Mouse (Mus musculus): ENCODE data around the gene Rpl35a. TPM values are rescaled to one million over a fixed set of nuclear protein-coding genes. Genes with fewer than 3 reads are reported as not detected.
"Not testable (repeated sequence)": the region's sequence is repeated elsewhere in the genome, so short reads cannot be mapped to it uniquely, and the experiment has no call there.

Rpl35a gene
- total RNA-seq, 4 experiments from 2014 or later: 247 to 303 (median 264) TPM

DNA sequence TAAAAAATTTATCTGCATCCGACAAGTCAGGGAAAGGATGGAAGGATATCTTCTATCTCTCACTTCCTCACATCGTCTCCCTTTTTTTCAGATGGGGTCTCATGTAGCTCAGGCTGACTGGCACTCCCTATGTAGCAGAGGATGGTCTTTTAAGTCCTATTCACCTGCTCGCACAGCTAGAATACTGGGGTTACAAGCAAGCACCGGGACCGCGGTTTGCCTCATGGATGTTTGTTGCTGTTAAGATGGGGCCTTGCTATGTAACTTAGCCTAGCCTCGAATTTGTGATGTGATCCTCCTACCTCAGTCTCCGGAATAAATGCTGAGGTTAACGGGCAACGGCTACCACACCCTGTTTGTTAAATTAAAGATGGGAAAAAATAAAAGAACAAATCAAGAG, 598 bp upstream of the Rpl35a start:
- DNase-seq (ENCODE audit: low spot score in 2 of 2): no peak

DNA sequence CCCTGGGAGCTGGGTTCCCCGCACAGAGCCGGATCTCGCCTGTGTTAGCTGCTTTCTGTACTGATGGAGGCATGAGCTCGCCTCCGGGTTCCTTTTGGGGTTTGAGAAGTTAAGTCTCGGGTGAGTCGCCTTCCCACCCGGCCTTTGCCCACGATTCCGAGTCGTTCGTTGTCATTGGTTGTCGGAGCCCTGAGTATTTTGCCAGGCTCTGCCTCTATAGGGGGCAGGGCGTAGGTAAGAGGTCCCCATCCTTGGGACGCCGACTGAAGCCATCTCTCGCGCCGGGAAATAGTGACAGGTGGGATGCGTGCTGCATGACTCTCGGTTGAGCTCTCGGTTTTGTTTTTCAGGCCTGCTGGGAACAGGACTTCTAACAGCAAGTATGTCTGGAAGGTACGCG, 533 bp downstream of the Rpl35a start:
- no peak for DNase-seq (ENCODE audit: low spot score in 2 of 2)

DNA sequence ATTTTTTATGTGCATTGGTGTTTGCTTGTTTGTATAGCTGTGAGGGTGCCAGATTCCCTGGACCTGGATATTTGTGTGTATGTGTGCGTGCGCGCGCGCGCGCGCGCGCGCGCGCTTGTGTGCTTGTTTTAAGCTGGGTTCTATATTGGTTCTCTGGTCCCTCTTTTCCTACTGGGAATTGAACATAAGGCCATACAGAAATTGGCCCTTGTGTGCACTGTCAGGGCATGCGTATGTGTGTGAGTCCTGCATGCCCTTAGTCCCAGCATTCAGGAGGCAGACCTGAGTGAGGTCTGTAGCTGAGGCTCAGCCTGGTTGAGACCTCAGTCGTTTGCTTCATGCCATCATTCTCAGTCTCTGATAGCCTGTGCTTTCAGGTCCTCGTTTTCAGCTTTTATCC, 1.8 kb downstream of the Rpl35a start:
- DNase-seq (ENCODE audit: low spot score in 2 of 2): no peak

DNA sequence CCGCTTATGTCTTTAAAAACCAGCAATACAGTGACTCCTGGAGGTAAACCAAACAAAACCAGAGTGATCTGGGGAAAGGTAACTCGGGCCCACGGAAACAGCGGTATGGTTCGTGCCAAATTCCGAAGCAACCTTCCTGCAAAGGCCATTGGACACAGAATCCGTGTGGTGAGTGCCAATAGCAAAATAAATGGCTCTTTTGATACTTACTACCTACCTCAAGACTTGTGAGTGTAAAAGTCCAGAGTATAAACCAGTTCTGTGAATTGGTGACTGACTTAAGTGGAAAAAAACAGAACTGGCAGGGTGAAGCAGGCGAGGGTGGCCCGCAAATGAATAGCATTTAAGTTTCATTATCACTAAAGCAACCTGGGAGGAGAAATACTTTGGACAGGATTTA, 2.4 kb downstream of the Rpl35a start:
- not testable (repeated sequence) for DNase-seq (ENCODE audit: low spot score in 2 of 2)

DNA sequence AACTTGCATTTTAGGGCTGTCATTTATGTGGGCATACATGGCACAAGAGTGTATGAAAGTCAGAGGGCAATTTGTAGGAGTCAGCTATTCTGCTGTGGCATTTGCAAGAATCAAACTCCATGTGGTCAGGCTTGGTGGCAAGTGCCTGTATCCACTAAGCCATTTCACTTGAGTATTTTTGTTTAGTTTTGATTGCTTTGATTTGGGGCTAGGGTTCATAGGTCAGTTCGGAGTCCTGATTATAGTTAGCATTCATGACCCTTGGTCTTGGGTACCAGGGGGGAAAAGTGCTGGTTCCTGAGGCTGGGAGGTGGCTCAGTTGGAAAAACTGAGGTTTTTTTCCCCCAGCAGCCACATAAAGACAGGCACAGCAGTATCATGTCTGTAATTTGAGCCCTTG, 3.2 kb downstream of the Rpl35a start:
- DNase-seq (ENCODE audit: low spot score in 2 of 2): no peak

DNA sequence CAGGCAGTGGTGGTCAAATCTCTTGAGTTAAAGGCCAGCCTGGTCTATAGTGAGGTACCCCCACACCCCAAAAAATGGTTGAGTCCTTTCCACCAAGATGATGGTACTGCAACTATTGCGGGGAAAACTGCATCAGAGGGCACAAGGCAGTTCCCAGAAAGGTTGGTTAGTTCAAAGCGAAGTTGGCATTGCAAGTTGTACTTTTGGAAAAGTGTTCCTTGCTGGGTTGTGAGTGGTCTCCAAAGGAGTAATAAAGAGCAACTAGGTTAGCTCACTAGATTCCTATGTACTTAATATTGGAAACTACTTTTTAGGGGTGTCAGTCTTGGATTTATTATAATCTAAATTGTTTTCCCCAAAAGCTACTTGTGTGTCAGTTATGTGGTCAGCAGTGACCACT, 4.7 kb downstream of the Rpl35a start:
- no peak for DNase-seq (ENCODE audit: low spot score in 2 of 2)

DNA sequence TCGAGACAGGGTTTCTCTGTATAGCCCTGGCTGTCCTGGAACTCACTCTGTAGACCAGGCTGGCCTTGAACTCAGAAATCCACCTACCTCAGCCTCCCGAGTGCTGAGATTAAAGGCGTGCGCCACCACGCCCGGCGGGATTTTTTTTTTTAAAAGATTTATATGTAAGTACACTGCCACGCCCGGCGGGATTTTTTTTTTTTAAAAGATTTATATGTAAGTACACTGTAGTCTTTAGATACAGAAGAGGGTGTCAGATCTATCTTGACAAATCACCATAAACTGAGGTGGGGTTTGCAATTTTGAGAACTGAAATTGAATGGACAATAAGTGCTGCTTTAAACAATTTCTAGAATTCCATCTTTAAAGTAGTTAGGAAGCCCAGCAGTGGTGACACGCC, 5.1 kb downstream of the Rpl35a start:
- no peak for DNase-seq (ENCODE audit: low spot score in 2 of 2)

DNA sequence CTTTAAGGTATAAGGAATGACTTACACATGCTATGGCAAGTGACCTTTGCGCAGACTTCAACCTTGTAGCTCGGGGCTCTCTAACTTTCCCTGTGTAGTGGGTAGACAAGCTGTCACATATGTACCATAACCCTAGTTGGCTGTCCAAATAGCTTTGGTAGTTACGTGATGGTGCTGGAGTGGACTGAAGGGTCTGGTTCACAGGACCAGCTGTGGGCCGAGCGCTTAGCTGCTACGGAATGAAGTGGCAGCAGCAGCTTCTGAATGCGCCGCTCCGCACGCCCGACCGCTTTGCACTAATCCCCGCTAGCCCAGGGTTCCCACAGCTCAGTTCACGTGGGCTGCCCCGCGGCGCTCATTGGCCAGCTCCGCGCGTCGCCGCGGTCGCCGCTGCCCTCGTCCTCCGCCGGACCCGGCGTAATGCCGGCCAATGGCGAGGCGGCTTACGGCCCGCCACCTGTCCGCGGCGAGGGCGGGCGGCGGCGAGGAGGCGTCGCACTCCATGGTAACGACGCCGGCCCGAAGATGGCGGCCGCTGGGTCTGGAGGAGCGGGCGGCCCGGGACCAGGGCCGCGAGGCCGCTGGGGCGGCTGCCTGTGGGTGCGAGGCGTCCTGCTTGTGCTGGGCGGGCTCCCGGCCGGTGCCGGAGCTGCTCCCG, 5.9 kb downstream of the Rpl35a start, which contains the start of gene Lmln:
Lmln (plus strand) TSS at position 498 of the 658 bp plus-strand sequence.
- peak; percentile 78 to 86 for DNase-seq (ENCODE audit: low spot score in 2 of 2)

DNA sequence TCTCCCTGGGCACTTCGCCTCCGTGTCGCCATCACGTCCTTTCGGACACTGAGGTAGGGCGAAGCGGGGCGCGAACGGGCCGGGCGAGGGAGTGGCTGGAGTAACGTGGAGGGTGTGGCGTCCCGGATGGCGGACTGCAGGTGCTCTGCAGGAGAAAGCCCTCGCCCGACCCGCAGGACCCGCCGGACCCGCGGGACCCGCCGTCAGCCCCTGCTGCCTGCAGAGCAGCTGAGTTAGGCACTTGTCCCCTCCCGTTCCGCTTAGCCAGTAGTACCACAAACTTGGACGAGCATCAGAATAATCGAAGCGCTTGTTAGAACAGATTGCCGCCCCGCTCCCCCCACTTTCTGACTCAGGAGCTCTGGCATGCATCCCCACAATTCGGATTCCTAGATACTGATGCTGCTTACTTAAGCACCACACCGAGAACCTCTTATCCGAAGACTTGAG, 6.5 kb downstream of the Rpl35a start:
- DNase-seq (ENCODE audit: low spot score in 2 of 2): no peak

DNA sequence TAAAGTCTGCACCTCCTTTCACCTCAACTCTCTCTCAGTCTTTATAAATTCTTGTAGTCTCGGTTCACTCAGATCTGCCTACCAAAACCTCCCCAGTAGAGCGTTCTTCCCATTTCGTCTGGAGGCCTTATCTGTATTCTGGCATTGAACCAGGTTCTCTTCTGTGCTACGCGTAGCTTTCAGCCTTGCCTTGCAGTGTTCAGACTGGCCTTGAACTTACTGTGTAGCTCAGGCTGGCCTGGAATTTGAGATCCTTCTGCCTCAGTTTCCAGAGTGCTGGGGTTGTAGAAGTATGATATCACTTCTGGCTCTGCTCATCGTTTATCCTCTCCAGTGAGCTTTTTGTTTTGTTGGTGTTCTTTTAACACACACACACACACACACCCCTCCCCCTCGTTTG, 7.0 kb downstream of the Rpl35a start:
- no peak for DNase-seq (ENCODE audit: low spot score in 2 of 2)

DNA sequence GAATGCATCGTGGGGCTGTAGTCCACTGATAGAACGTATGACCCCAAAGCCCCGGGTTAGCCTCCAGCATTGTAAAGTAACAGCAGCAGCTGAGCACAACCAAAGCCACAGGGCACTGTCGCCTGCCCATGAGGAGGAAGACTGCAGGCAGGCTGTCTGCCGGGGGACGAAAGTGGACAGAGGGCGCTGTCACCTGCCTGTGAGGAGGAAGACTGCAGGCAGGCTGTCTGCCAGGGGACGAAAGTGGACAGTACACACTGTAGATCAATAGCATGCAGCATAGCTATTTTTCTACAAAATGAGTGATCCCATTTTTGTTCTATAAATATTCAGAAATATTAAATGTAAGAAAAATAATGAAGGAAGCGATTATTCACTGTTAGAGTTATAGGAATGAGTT, 8.4 kb downstream of the Rpl35a start:
- no peak for DNase-seq (ENCODE audit: low spot score in 2 of 2)

DNA sequence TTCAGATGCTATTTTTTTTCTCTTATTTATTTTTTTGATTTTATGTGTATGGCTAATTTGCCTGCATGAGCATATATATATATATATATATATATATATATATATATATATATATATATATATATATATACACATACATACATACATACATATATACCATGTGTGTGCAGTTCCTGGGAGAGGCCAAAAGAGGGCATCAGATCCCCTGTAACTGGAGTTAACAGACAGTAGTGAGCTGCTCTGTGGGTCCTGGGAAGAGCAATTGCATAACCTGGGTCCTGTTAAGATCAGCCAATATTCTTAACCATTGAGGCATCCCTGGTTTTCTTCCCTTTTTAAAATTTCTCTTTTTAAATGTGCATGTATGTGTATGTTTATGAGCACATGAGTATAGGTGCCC, 14.7 kb downstream of the Rpl35a start:
- no peak for DNase-seq (ENCODE audit: low spot score in 2 of 2)

DNA sequence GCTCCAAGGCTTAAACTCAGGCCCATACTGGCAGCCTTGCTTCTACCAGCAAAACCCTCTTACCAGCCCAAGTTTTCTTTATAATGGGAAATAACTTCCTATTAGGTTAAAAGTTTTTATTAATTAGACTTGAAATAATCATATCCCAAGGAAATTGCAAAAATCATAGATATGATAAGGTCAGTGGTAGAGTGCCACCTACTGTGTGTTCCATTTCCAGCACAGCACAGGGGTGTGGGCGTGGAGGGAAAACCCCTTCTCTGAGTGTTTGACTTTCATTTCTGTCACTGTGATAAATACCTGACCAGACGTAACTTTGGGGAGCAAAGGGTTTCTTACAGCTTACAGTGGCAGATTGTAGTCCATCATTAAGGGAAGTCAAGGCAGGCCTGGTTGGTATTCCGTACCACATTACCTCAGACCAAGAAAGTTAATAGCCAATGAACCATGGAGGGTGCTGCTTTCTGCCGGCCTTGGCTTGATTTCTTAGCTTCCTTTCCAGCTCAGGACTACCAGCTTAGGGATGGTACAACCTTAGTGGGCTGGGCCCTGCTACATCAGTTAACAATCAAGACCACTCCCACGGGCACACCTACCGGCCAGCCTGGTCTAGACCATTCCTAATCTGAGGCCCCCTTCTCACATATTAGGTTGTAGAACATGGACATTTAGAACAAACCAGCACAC, 16.8 kb downstream of the Rpl35a start:
- DNase-seq (ENCODE audit: low spot score in 2 of 2): no peak

DNA sequence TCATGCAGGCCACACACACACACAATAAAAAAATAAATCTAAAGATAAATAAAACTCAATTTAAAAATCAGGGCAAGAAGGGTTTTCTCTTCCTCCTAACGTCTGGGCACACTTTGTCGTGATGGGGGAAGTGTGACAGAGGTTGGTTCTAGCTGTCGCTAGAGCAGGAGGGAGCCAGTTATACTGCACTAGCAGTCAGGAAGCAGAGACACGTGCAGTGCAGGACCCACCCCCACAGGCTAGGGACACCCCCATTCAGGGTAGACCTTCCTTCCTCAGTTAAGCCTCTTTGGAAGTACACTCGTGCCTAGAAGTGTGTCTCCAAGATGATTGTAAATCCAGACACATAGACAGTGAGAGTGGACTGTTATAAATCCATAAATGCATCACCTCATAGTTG, 18.7 kb downstream of the Rpl35a start:
- DNase-seq (ENCODE audit: low spot score in 2 of 2): no peak

DNA sequence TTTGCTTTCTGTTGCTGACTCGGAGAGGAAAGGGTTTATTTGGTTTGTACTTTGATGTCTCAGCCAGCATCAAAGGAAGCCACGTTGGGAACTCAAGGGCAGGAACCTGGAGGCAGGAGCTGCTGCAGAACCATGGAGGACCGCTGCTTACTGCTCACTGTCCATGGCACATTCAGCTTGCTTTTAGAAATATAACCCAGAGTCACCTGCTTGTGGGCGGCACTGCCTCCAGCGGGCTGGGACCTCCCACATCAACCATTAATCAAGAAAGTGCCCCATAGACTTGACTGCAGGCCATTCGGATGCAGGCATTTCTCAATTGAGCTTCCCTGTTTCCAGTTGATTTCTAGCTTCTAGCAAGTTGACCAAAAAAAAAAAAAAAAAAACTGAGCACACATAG, 19.8 kb downstream of the Rpl35a start:
- no peak for DNase-seq (ENCODE audit: low spot score in 2 of 2)

DNA sequence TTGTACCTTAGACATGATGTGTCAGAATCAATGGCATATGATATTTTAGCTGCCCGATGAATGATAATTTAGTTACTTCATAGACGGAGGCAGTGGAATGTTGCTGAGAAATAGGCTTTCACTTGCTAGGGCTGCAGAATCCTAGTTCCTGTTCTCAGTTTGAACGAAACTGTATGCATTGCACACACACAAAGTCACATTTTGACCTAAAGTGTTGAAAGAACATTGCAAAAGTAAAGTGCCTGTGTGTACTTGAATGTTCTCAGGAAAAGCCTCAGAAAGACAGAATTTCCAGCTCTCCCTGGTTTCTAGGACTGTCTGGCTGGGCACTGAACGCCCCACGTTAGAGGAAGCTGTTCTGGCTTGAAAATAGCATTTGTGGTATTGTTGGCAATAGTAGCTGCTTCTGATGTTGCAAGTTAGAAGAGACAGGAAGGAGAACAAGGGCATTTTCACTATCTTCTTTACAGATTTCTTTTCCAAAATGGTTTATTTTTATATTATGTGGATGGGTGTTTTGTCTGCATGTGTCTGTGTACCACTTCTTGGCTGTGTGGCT, 20.9 kb downstream of the Rpl35a start:
- no peak for DNase-seq (ENCODE audit: low spot score in 2 of 2)

DNA sequence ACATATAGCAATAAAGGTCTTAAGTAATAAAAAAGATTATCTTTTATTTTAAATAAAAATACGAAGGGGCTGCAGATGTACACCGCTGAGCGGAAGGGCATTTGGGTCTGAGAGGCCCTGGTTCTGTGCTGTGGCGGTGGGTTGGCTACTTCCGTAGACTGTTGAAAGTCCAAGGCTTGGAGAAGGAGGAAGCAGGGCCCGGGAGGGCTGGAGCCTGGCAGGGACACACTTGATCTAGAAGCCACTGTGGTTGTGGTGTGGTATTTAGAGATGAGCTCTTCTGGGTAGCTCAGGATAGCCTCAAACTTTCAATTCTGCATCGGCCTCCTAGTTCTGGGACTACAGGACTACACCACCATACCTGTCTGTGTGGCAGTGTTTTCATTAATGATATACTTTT, 23.8 kb downstream of the Rpl35a start:
- no peak for DNase-seq (ENCODE audit: low spot score in 2 of 2)

DNA sequence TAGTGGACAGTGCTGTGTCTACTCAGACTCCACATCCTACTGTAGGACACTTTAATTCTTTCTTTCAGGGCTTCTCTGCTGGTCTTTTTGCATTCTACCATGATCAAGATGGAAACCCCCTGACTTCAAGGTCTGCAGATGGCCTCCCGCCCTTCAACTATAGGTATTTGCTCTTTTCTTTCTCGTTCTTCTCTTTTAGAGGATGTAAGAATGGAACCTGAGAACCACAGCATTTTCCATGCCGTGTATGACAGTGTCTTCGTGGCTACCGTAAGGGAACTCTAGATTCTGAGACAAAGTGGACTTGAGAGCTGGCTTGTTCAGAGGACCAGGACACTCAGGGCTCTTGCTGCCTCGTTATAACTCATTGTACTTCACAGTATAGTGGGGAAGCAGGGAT, 26.7 kb downstream of the Rpl35a start:
- DNase-seq (ENCODE audit: low spot score in 2 of 2): no peak

DNA sequence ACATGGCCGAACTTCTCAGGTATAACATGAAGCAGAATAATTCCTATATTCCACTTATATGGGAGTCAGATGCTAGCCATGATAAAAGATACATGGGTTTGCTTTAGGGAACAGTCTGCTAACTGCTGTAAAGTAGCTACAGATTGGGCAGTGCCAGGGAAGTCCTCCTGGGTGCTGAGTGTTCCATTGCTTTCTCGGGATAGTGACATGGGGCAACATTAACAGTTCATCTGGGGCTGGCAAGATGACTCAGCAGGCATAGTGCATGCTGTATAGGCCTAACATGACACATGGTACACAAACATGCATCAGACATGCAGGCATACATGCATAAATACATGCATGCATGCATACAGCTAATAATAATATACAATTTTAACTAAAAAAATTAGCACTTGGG, 27.7 kb downstream of the Rpl35a start:
- no peak for DNase-seq (ENCODE audit: low spot score in 2 of 2)

DNA sequence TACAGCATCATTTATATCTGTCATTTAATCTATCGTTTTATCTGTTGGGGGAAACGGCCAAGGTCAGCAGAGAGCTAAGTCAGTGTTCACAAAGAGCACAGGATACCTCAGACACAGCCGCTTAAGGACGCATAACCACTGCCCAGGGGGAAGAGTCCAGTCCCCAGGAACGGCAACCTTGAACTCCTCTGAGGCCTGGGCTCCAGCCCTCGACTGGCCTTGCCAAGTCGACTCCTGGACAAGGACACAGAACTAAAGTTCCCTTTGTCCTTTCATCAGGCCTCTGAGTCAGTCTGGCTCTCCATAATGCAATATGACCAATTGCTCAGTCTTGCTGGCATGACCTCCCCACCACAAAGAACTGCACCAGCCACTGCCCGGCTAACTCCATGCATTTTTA, 29.4 kb downstream of the Rpl35a start:
- no peak for DNase-seq (ENCODE audit: low spot score in 2 of 2)

Data from gastrocnemius, adult 8-10 months (tissue).